Mouse (Mus musculus) ES-Bruce4 (cell line): ENCODE measurements at regions not wholly inside any gene's neighbourhood (a gene's known extent, or its start where the extent isn't known, plus 50 kb on each side); places are given as distances from the start of the nearest gene placed in this dataset.

Experiments
- CTCF ChIP-seq: IDR thresholded peaks from one replicate; pipeline ENCODE4 v1.8.1; 2011; ENCODE audit warnings: low read depth, low read length
- POLR2A ChIP-seq: IDR thresholded peaks from one replicate; pipeline ENCODE4 v1.8.1; 2011; ENCODE audit warnings: low read length; ENCODE audit not compliant: insufficient read depth

DNA sequence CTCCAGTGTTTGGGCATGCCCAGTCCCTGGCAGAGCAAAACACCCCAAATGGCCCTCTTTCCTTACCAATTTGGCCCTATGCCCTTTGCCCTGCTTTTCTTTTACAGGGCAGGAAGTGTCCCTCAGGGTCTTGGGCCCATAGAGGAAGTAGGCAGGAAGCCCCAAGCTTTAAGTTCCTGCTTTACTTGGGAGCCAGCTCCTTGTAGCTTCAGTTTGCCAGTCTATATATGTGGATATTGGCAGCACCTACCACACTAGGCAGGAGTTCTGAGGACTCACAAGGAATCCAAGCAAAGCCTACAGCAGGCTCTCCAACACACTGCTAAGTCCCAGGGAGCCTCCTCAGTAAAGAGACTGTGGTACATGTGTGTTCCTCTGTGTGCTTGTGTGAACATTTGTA, 84.2 kb downstream of the Cstad start:
- no peak for TF ChIP-seq CTCF
- no peak for TF ChIP-seq POLR2A
